Mouse (Mus musculus): ENCODE measurements around the gene Tax1bp3. TPM values are rescaled to one million over a fixed set of nuclear protein-coding genes. Genes with fewer than 3 reads are reported as not detected.

Tax1bp3 gene
- 10.2 and 17.1 TPM in 2 replicates for total RNA-seq (2017)

GRCm38 (mm10) chr11:73176608-73177508 is at the start of gene Tax1bp3, which contains the start of gene Emc6:
Gene Tax1bp3, plus strand, starts transcription at chr11:73177083.
Gene Emc6, minus strand, starts transcription at chr11:73177037.
- peak; percentile 96 for ATAC-seq (ENCODE audit: extremely low read depth, insufficient number of reproducible peaks, low FRiP score, poor library complexity, severe bottlenecking)

- peak; percentile 35; the same call in 1 of the 2 replicates for ATAC-seq (ENCODE audit: extremely low read depth, insufficient number of reproducible peaks, low FRiP score, poor library complexity, severe bottlenecking)
Measured at GRCm38 (mm10) chr11:73131020-73131419, 45.9 kb upstream of the Tax1bp3 start.

DNA sequence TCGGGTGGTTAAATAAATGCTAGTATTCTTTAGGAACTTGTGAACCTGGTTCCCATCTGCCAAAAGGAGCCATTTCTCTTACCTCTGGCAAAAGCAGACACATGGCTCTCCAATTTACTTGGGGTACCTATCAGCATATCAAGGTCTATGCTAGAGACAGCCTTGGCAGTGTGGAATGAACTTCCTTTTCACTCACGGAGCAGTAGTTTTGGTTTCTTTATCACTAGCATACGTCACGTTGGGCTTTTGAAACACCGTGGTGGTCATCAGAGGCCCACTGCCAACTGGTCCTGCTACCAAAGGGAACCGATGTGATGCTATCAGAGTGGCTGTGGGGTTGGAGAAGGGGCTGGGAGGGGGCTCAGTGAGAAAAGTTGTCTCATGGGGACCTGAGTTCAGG is 43.9 kb upstream of the Tax1bp3 start:
- peak; percentile 24; the same call in 1 of the 2 replicates for ATAC-seq (ENCODE audit: extremely low read depth, insufficient number of reproducible peaks, low FRiP score, poor library complexity, severe bottlenecking)

- ATAC-seq (ENCODE audit: extremely low read depth, insufficient number of reproducible peaks, low FRiP score, poor library complexity, severe bottlenecking), result no peak
Measured at GRCm38 (mm10) chr11:73134222-73134621, 42.7 kb upstream of the Tax1bp3 start.

GRCm38 (mm10) chr11:73136587-73136986 is 40.3 kb upstream of the Tax1bp3 start:
- no peak for ATAC-seq (ENCODE audit: extremely low read depth, insufficient number of reproducible peaks, low FRiP score, poor library complexity, severe bottlenecking)

DNA sequence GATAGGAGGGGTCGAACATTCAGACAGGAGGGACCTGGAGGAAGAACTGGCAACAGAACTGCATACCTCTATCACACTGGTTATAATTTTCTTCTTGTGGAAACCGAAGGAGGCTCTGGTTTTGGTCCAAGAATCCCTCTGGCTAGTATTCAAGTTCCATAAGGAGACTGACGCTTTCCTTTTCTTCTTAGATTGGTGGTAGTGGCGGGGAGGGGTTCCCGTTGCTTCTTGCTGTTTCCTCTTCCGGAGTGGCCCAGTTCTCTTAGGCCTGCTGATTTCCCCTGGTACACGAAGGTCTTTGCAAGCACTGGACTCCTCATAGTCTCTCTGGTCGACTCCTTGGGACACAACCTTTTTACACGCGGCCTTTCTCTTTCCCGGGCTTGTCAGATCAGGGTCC is 39.8 kb upstream of the Tax1bp3 start:
- ATAC-seq (ENCODE audit: extremely low read depth, insufficient number of reproducible peaks, low FRiP score, poor library complexity, severe bottlenecking), result no peak

DNA sequence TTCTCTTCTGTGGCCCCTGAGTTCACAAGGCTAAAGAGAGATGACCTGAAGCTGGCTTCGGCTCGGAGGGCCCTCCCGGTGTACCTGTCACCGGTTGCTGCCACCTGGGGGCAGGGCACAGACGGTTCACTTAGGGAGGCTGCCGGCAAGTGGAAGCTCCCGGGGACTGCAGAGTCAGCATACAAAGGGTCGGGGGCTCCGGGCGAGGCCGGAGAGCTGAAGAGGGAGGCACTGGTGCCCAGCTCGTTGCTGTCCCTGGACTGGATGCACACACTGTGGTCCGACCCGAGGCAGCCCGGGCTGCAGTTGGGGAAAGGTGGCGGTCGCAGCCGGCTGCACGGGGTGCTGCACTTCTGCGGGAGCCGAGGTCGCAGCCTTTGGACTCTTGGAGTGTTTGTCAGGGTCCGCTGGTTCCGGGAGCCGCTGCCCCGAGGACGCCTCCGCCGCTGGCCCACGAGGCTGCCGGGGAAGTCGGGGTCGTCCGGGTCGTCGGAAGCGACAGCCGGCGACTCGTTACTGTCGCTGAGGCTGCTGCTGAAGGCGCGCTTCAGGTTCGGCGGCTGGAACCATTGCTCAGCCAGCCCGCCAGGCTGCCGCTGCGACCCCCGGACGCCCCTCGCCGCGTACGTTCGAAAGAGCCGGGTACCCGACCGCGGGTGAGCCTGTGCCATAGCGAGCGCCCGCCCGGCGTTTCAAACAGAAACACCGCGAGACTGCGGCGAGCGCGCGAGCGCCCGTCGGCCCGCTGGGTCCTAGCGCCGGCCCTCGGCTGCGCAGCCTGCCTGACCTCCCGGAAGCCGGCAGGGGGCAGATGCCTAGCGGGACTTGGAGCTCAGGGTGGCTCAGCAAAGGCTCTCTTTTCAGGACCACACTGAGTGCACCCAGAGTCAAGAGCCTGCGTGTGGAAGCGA is 39.0 kb upstream of the Tax1bp3 start, which contains the start of gene Haspin:
Gene Haspin (minus strand): TSS at position 704 of the 911 bp plus-strand sequence.
- ATAC-seq (ENCODE audit: extremely low read depth, insufficient number of reproducible peaks, low FRiP score, poor library complexity, severe bottlenecking), result peak; percentile 89

DNA sequence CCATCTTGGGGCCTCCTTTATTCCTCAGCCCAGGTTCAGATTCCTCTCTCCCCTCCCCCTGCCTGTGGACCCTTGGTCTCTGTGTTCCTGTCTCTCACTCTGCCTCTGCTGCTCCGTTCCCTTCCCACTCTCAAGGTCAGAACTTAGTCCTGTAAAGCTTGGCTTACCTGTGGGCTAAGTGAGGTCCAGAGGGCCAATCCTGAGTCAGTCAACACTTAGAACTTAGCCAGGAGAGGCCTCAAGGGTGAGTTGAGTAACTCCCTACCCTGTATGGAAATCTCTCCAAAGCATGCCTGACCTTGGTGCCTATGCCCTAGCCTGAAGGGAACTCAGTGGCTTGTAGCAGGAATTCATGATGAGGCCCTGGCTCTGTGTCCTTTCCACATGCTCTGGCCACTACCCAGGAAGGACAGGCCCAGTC is 32.6 kb upstream of the Tax1bp3 start:
- ATAC-seq (ENCODE audit: extremely low read depth, insufficient number of reproducible peaks, low FRiP score, poor library complexity, severe bottlenecking), result no peak

DNA sequence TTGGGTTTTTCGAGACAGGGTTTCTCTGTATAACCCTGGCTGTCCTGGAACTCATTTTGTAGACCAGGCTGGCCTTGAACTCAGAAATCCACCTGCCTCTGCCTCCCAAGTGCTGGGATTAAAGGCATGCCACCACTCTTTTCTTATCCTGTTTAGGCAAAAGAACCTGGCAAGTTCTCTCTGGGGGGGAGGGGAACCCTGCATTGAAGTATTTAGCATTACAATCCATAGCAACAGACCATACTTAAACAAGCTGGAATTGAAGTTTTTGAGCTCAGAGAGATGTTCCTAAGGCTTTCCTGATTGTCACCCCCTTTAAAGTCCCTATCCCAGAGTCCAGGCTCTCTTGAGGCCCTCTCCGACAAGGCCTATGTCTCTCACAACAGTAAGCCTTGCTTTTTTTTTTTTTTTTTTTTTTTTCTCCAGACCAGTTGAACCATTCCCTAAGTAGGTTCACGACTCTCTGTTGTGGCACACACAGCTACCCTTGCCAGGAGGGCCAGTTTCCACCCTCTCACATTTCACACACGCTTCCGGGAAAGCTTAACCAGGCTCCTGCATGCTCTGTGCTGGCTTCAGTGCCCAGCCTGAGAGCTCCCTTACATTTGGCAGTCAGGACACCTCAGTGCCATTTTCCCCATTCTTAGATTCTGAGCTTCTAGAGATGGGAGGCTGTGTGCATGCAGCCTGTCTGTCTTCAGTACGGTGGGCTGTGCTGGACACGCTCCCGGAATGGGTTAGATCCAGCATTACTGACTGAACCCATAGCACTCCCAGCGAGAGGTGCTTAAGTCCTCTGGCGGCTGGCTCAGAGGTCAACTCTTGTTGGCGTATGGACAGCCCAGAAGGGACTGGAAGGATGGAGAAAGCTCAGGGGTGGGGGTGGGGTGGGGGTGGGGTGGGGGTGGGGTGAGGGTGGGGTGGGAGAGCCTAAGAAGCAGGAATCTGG is 30.6 kb upstream of the Tax1bp3 start:
- ATAC-seq (ENCODE audit: extremely low read depth, insufficient number of reproducible peaks, low FRiP score, poor library complexity, severe bottlenecking), result no peak

DNA sequence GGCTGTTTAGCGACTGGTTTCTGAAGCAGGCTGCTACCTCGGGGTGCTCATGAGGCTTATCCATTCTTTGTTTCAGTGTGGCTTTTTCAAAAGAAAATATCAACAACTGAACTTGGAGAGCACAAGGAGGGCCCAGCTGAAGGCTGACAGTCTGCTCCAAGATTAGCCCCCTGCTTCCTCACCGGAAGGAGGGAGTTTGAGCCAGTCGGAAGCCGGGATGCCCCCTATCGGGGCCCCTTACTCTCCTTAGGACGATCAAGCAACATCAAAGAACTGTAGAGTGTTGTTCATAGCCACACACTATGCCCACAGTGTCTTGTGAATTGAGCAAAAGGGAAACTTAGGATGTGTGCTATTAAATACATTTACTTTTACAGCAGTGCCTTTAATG is 29.9 kb upstream of the Tax1bp3 start:
- ATAC-seq (ENCODE audit: extremely low read depth, insufficient number of reproducible peaks, low FRiP score, poor library complexity, severe bottlenecking), result no peak

DNA sequence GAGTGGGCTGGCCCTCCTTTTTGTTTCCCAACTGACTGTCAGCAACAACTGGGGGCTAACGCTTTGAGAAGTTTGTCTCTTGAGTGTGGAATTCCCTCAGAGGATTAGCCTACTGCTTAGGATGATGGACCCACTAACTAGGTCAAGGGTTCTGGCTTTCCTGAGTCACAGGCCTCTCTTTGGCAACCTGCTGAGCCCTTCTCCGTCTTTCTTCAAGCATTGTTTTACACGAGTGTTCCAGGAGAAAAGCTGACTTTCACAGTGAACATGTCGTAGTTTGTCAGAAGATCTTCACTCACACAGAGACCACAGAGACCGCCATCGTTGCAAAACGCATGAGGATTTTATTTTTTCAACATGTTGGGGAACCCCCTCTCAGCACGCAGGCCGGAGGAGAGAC is 28.7 kb upstream of the Tax1bp3 start:
- ATAC-seq (ENCODE audit: extremely low read depth, insufficient number of reproducible peaks, low FRiP score, poor library complexity, severe bottlenecking), result no peak

- ATAC-seq (ENCODE audit: extremely low read depth, insufficient number of reproducible peaks, low FRiP score, poor library complexity, severe bottlenecking), result no peak
Measured at GRCm38 (mm10) chr11:73155071-73155470, 21.8 kb upstream of the Tax1bp3 start.

DNA sequence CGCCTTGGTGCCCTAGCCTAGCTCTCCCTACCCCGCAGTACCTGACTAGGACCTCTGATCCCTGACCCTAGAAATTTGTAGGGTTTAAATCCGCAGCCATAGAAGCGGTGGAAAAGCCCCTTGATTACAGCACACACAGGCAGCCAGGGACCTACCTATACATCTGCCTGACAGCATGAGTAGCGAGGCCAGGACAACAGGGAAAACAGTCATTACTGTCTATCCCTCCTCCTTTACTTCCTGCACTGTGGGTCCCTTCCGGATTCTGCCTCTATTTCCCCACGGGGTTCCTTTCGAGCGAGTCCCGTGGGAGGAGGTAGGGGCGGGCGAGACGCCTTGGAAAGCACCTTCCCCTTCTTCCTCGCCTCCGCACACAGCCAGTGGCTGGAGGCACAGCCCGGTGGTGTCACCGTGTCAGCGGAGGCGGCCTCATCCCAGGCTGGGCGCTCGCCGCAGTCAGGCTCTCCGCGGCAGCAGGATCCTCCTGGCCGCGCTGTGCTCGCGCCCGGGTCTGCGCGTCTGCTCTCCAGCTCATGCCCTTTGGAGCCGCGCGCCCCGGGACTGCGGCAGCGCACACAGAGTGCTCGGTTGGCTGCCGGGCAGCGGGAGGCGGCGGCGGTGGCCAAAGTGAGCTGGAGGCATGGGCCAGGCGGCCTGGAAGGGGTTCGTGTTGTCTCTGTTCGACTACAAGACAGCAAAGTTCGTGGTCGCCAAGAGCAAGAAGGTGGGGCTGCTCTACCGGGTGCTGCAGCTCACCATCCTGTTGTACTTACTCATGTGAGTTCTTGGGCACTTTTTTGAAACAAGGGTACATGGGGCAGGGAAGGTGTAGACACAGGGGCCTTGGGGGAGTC is 16.7 kb upstream of the Tax1bp3 start, which contains the start of gene P2rx5:
Gene P2rx5 (plus strand): TSS at position 465 of the 854 bp plus-strand sequence.
- no peak for ATAC-seq (ENCODE audit: extremely low read depth, insufficient number of reproducible peaks, low FRiP score, poor library complexity, severe bottlenecking)

DNA sequence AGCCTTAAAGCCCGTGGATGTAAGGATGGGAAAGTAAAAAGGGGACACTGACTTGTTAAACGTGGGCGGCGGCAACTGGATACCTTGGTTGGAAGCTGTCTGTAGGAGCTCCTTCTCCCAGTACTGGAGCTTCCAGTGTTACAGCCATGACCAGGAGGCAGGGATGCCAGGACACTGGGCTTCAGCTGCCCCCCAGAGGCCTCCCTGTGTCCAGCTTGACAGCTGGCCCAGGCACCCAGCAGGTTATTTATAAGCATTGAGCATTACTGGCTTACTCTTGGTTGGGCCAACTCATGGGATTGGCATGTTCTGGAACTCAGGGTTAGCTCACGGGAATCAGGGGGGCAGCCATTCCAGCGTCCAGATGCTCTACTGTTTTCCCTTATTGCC is 16.1 kb upstream of the Tax1bp3 start:
- ATAC-seq (ENCODE audit: extremely low read depth, insufficient number of reproducible peaks, low FRiP score, poor library complexity, severe bottlenecking), result no peak

DNA sequence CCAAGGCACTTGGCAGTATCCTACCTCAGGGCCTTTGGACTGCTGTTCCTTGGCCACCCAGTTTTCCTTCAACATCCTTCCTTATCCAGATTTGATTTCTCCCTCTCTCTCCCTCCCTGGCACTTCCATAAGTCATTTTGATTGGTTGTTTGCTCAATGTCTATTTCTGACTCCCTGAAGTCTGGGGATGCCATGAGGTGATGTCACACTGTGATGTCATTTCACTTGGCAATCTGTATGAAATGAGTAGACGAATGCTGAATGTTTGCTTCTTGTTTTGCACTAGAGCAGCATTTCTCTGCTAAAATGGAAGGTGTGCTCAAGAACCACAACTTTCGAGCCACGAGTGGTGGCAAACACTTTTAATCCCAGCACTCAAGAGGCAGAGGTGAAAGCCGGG is 15.3 kb upstream of the Tax1bp3 start:
- ATAC-seq (ENCODE audit: extremely low read depth, insufficient number of reproducible peaks, low FRiP score, poor library complexity, severe bottlenecking), result no peak

DNA sequence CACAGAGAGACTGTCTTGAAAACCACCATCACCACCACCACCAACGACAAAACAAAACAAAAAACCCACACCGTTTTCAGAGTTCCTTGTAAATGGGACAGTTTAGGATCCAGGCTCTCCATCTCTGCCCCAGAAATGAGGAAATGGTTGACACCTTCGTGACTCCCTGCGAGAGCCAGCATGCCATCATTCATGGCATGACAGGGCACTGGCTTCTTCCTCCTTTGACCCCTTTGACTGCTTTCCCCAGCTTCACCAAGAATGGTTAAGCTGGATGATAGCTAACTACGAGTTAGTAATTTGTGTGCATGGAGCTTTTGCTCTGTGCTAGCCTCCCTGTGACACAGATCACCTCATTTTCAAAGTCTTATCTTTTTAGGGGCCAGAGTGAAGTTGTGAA is 14.6 kb upstream of the Tax1bp3 start:
- no peak for ATAC-seq (ENCODE audit: extremely low read depth, insufficient number of reproducible peaks, low FRiP score, poor library complexity, severe bottlenecking)

- no peak for ATAC-seq (ENCODE audit: extremely low read depth, insufficient number of reproducible peaks, low FRiP score, poor library complexity, severe bottlenecking)
Measured at GRCm38 (mm10) chr11:73168071-73168470, 8.8 kb upstream of the Tax1bp3 start.

- no peak for ATAC-seq (ENCODE audit: extremely low read depth, insufficient number of reproducible peaks, low FRiP score, poor library complexity, severe bottlenecking)
Measured at GRCm38 (mm10) chr11:73168576-73168975, 8.3 kb upstream of the Tax1bp3 start.

Measured in neutrophil, adult 5-6 weeks (primary cell).